Mouse (Mus musculus) kidney, adult 9 months (tissue): ENCODE measurements around the gene Gm49320.

Experiments
- DNase-seq: peaks from one replicate; pipeline ENCODE4 v3.0.0; 2022

Gene Gm49320

DNA sequence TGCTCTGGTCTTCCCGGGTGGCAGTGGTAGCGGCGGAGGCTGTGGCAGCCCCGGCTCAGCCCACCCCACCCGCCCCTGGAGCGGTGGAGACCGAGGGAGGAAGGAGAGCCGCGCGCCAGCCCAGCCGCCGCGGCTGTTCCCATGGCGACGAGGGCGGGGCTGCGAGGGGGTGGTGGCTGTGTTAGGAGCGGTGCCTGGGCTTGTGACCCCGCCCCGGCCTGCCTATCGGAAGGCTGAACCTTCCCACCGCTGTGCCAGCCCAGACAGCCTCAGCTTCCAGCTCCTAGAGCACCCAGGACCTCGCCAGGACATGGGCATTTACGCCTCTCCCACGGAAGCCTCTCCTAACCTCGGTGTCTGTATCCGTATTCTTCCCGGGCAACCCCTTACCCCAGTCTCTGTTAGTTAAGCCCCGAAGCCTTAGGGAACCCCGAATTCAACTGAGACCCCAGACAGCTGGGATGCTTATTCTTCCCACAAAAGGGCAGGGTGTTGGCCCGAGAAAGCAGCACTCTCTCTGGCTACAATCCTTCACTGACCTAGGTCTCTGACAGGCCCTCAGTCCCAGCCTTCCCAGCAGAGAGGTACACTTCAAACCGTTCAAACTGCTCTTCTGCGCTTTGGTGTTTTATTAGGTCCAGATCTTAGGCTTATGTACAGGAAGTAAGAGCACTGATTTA, 20.6 kb downstream of the Gm49320 start, which contains the start of gene Ctxn1:
Gene Ctxn1 (minus strand): TSS at position 150 of the 680 bp plus-strand sequence.
- DNase-seq, result peak; percentile 95

DNA sequence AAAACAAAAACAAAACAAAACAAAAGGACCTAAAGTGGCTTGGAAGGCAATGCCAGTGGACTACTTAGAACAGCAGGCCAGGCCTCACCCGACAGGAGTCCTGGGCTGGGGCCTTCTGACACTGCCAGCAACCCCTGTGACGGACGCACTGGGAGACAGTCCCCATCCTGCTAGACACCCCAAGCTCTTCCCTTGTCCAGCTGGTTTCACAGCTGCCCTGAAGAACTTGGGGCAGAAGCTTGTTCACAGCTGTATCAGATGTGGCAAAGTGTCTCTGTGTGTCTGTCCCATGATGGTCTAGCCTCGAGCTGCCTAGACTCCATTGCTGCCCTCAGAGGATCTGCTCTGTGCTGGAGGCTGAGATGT, 21.1 kb downstream of the Gm49320 start:
- DNase-seq, result no peak

DNA sequence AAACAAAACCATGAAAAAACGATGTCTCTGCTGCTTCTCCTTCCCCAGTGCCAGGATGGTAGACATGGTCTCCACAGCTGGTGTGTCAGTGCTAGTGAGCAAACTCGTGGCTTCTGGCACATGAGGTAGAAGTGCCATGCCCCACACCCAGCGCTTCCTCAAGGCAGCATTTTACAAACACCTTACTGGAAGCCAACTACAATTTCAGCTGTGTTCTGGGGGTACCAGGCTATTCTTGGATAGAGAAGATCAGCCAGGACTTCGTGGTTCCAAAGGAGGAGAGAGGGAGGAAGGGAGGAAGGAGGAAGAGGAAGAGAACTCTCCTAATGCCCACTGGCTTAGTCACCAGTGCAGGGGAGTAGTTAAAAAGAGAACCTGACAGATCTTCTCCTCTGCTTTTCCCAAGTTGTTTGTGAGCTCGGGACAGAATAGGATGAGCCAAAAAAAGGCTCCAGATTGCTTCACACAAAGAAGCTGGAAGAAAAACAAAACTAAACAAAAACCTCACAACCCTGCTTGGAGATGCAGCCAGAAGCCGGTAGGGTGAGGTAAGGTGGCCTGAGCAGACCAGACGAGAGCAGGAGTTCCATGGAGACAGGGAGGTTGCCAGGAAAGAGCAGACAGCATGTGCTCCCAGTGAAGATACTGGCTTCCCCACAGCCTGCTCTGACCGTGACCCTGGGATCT, 24.6 kb downstream of the Gm49320 start:
- no peak for DNase-seq

GRCm38 (mm10) chr8:4265160-4265914, 26.7 kb downstream of the Gm49320 start:
- no peak for DNase-seq

DNA sequence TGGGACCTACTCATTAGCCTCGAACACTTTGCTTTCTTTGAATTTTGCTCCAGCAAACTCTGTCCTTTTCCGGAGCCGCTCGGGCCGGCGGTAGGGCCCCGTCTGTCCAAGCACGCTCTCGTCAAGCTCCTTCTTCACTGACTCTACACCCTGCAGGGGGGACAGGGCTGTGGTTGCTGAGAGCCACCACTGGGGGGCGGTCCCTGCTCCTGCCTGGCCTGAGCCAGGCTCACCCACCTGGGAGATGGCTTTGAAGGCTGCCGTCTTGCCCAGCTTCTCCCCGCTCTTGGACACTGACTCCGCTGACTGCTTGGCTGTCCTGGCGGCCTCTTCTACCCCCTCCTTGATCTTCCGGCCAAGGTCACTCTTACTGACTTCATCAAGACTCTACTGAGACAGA, 29.0 kb downstream of the Gm49320 start:
- DNase-seq, result peak; percentile 36

GRCm38 (mm10) chr8:4269609-4270008, 30.9 kb downstream of the Gm49320 start:
- DNase-seq, result no peak

- peak; percentile 96 for DNase-seq
Observed at GRCm38 (mm10) chr8:4275275-4276110, 36.8 kb downstream of the Gm49320 start, which contains the start of gene Timm44. Timm44 (minus strand) TSS chr8:4275913.

GRCm38 (mm10) chr8:4276111-4276465, 37.4 kb downstream of the Gm49320 start:
- no peak for DNase-seq

- DNase-seq, result no peak
Observed at GRCm38 (mm10) chr8:4292738-4293137, 54.1 kb downstream of the Gm49320 start.

GRCm38 (mm10) chr8:4297822-4298221, 59.2 kb downstream of the Gm49320 start:
- DNase-seq, result no peak
